Mouse (Mus musculus) ZHBTc4 (cell line): ENCODE measurements at regions not wholly inside any gene's neighbourhood (a gene's known extent, or its start where the extent isn't known, plus 50 kb on each side); places are given as distances from the start of the nearest gene placed in this dataset.
A peak's percentile ranks its signal among the peaks of the same experiment; 100 is the strongest.

Source experiments
- DNase-seq: peaks from one replicate; pipeline ENCODE4 v3.0.0-alpha.2; 2011; ENCODE audit warnings: low read depth, low spot score

DNA sequence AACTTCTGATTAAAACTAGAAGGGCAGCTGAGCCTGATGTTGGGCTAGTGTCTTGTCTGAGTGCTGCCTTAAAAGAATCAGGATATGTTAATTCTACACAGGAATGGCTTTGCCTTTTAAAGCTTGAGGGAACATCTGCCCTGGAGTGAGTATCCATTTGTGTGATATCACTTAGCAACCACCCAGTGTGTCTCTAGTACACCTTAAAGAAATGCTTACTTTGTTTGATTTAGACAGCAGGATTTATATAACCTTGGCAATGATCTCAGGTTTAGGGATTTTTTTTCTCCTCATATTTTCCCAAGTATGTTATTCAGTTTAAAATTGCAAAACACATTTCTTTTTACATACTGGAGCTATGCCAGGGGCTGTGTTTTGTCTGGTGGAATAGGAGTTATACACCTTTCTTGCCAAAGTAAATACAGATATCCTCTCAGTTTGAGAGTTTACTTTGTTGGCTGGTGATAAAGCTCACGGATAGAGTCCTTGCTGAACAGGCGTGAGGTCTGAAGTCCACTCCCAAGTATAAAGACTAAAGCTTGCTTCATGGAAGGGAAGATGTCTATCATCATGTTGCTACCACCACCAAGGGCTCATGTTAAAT lies 206.6 kb downstream of the Rsl24d1 start:
- DNase-seq: no peak

DNA sequence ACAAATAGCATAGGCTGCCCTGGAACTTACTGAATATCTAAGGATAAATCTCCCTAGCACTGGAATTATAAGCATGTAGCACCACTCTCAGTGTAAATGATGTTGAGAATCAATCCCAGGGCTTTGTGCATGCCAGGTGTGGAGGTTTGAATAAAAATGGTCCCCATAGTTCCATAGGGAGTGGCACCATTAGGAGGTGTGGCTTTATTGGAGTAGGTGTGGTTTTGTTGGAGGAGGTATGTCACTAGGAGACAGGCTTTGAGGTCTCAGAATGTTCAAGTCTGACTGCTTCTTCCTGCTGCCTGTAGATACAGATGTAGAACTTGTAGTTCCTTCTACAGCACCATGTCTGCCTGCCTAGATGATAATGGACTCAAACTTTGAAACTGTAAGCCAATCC lies 217.8 kb downstream of the Rsl24d1 start:
- DNase-seq: peak; percentile 58

DNA sequence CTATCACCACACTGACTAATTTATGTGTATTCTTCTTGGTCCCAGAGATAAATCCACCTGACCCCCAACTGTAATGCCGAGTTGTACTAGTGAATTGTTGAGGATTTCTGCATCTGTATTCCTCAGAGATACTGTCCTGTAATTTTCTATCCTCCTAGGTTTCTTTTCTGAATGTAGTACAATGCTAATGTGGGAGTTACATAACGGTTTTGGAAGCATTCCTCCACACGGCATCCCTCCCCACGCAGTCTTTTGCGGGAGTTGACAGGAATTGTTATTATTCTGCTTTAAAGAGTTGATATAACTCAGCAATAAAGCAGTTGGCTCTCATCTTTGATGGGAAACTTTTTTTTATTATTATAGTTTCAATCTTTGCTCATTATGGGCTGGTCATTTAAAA lies 222.8 kb downstream of the Rsl24d1 start:
- no peak for DNase-seq

DNA sequence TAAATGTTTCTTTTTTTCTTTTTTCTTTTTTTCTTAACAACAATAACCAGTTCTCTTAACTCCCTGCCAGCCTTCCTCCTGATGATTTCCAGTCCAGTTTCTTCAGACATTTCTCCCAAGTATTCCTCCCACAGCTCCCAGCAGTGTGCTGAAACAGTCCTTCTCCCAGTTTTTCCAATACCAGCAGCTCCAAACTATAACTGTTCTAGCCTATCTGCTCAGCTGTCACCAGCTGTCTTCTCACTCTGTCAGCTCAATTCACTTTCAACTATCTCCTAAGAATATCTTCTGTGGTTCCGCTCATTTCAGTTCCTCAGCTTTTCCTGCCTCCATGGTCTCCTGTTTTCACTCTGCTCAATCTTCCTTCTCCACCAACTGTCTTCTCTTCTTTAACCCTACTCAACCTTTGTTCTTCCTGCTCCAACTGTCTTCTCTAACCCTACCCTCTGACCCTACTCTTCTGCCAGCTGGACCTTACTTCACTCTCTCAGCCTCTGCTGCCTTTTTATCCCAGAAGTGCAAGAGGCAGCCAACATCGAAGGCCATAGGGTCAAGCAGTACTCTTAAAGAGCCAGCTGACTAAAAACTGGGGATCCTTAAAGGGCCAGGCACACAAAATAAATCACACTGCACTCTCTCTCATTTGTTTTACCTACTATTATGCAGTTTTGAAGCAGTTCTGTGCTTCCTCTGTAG lies 224.0 kb downstream of the Rsl24d1 start:
- DNase-seq: no peak

DNA sequence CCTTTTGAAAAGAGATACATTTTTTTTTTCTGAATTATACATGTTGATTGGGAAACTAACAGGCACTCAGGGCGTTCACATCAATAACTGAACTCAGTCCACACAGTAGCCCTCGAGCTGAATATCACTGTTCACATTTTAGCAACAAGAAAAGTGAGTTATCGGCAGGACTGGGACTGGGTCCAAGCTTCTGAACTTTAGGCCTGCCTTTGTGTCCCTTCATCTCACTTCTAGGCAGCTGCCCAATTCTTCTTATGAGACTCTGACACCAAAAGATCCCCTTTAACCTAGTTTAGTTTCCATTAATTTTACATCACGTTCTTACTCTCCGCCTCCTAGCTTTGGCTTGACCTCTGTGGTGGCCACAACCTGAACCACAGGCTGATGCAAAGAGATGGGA lies 242.7 kb downstream of the Rsl24d1 start:
- no peak for DNase-seq

DNA sequence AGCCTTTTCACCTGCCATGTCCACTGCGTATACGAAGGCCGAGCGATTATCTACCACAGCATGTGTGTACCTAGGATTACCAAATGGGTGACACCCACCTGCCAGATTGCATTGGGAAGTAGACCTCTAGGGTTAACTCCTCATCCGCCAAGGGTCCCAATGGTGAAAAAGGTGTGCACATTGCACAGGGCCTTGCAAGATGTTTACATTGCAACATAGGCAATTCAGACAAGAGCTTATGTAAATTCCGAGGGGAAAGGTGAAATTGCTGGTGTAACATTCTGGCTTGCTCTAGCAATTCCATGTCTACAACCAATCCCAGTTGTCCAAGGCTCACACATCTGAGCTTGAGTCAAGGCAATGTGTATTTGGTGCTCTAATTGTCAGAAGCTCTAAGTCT lies 245.7 kb downstream of the Rsl24d1 start:
- no peak for DNase-seq

DNA sequence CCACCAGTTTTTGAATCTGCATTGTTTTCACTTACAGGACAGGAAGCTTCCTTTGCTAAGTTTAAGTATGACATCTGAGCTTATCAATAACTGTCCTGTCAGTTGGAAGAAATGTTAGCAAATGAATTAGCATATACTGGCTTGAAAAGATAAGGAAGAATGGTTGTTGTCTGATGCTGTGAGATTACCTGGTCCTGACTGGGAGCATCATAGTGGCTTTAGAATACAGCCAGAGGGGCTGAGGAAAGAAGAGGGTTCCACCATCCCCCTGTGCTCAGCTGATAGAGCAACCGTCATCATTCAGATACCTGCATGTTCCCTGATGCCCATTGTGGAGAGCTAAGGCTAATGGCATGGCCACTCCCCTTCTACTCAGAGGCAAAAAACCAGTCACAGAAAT lies 267.5 kb downstream of the Rsl24d1 start:
- no peak for DNase-seq

DNA sequence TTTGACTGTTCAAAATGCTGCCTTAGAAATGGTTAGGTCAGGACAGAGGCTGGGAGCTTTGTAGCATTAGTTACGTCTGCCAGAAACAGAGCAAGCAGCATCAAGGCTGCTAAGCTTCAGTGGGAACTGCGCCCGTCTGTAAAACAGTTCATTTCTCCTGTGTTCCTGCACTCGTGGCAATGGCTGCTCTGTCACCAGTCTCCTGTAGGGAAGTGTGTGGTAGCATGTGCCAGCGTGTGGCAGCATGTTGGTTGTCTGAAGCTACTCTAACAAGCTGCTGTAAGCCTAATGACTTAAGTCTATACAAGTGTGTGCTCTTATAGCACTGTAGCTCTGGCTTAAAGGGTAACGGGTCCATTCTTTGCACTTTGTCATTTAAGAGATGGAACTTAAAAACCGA lies 278.8 kb downstream of the Rsl24d1 start:
- DNase-seq: no peak

DNA sequence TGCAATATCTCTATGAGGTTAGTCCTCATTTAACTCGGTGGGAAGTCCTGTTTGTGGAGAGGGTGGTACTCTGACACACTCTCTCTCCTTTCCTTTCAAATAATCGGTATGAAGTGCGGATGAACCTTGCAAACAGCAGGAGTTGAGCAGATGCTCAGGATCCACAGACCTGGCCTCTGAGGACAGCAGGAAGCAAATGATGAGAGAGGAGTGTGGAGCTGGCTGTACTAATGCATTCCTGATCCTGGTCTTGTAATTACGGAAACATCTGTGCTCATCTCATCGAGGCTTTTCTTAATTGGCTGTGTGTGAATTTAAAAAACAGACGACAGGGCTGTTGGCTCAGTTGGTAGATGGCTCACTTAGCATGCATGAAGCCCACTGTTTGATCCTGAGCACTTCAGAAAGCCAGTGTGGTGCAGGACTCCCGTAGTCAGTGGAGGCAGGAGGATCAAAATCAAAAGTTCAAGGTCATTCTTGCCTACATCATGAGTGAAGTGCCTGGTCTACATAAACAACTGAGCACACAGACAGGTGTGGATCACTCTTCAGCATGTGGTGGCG lies 300.2 kb downstream of the Rsl24d1 start:
- no peak for DNase-seq

DNA sequence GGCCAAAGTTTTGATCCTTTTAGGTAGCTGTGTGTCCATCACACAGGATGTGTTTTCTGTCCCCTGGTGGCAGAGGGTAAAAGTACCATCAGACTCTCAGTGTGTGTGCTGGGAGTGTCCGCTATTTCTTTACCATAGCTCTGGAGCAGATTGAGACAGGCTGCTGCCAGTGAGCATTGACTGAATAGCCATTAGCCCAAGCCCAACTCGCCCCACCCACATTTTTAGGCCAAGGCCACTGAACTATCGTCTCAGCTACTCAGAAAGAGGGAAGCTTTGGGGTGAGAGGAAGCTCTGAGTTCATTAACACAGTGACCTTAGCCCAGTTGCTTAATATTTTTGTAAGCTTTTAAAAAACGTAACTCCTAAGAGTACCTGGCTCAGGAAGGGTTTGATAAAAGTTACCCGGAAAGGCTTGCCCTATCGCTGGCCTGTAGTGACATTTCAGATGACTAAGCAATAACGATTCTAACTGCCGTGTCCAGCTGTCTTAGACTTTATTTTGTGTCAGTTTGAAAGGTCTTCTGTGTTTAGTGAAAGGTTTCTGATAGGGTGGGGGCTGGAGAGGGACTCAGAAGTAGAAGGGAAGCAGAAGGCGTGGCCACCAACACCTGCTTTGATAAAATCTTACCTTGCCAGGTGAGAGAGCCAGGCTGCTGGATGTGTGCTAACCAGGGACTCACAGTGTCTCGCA lies 303.0 kb downstream of the Rsl24d1 start:
- peak; percentile 65 for DNase-seq
